Mouse (Mus musculus): ENCODE measurements around the gene Stpg1.

Gene Stpg1

GRCm38 (mm10) chr4:135494521-135495396 lies at the start of gene Stpg1, which contains the start of gene Nipal3:
Stpg1 (plus strand) TSS chr4:135494790.
Nipal3 (minus strand) TSS chr4:135495038.
- peak; percentile 73 to 83 for DNase-seq (ENCODE audit: low spot score in 2 of 2)

- no peak for DNase-seq (ENCODE audit: low spot score in 2 of 2)
Observed at GRCm38 (mm10) chr4:135451360-135452015, 43.1 kb upstream of the Stpg1 start.

GRCm38 (mm10) chr4:135453164-135453563 lies 41.4 kb upstream of the Stpg1 start:
- no peak for DNase-seq (ENCODE audit: low spot score in 2 of 2)

GRCm38 (mm10) chr4:135453572-135453971 lies 41.0 kb upstream of the Stpg1 start:
- no peak for DNase-seq (ENCODE audit: low spot score in 2 of 2)

- no peak for DNase-seq (ENCODE audit: low spot score in 2 of 2)
Observed at GRCm38 (mm10) chr4:135463406-135463805, 31.2 kb upstream of the Stpg1 start.

- no peak for DNase-seq (ENCODE audit: low spot score in 2 of 2)
Observed at GRCm38 (mm10) chr4:135477851-135478250, 16.7 kb upstream of the Stpg1 start.

GRCm38 (mm10) chr4:135480370-135480769 lies 14.2 kb upstream of the Stpg1 start:
- no peak for DNase-seq (ENCODE audit: low spot score in 2 of 2)

- no peak for DNase-seq (ENCODE audit: low spot score in 2 of 2)
Observed at GRCm38 (mm10) chr4:135485086-135485485, 9.5 kb upstream of the Stpg1 start.

GRCm38 (mm10) chr4:135486352-135486751 lies 8.2 kb upstream of the Stpg1 start:
- no peak for DNase-seq (ENCODE audit: low spot score in 2 of 2)

GRCm38 (mm10) chr4:135489256-135489655 lies 5.3 kb upstream of the Stpg1 start:
- DNase-seq (ENCODE audit: low spot score in 2 of 2) = no peak

GRCm38 (mm10) chr4:135493271-135493670 lies 1.3 kb upstream of the Stpg1 start:
- no peak for DNase-seq (ENCODE audit: low spot score in 2 of 2)

- peak; percentile 22 to 23 for DNase-seq (ENCODE audit: low spot score in 2 of 2)
Observed at GRCm38 (mm10) chr4:135493691-135494520, 684 bp upstream of the Stpg1 start.

- no peak for DNase-seq (ENCODE audit: low spot score in 2 of 2)
Observed at GRCm38 (mm10) chr4:135495397-135495791, 804 bp downstream of the Stpg1 start.

GRCm38 (mm10) chr4:135495810-135496209 lies 1.2 kb downstream of the Stpg1 start:
- DNase-seq (ENCODE audit: low spot score in 2 of 2) = no peak

GRCm38 (mm10) chr4:135498136-135498535 lies 3.5 kb downstream of the Stpg1 start:
- no peak for DNase-seq (ENCODE audit: low spot score in 2 of 2)

GRCm38 (mm10) chr4:135499831-135500230 lies 5.2 kb downstream of the Stpg1 start:
- DNase-seq (ENCODE audit: low spot score in 2 of 2) = peak in 1 of 2 experiments; percentile 32

- DNase-seq (ENCODE audit: low spot score in 2 of 2) = no peak
Observed at GRCm38 (mm10) chr4:135501587-135501986, 7.0 kb downstream of the Stpg1 start.

GRCm38 (mm10) chr4:135505794-135506193 lies 11.2 kb downstream of the Stpg1 start:
- no peak for DNase-seq (ENCODE audit: low spot score in 2 of 2)

- DNase-seq (ENCODE audit: low spot score in 2 of 2) = peak; percentile 22 to 25
Observed at GRCm38 (mm10) chr4:135507547-135508350, 13.2 kb downstream of the Stpg1 start.

GRCm38 (mm10) chr4:135508419-135509039 lies 13.9 kb downstream of the Stpg1 start:
- peak in 1 of 2 experiments; percentile 55 for DNase-seq (ENCODE audit: low spot score in 2 of 2)

- no peak for DNase-seq (ENCODE audit: low spot score in 2 of 2)
Observed at GRCm38 (mm10) chr4:135509515-135509914, 14.9 kb downstream of the Stpg1 start.

Measured in spleen, postnatal 14 days (tissue).